Mouse (Mus musculus): Measurements from ENCODE around the gene Plcb3. TPM values are rescaled to one million over a fixed set of nuclear protein-coding genes. Genes with fewer than 3 reads are reported as not detected.
"Not testable (repeated sequence)": the region's sequence is repeated elsewhere in the genome, so short reads cannot be mapped to it uniquely, and the experiment has no call there.

The Plcb3 gene
- polyA plus RNA-seq, 1 experiment from 2014 or later, result 25.2 TPM

GRCm38 (mm10) chr19:6916496-6916895, 59.8 kb downstream of the Plcb3 start:
- no peaks in the 10 kb centered on the region for H3K27me3 ChIP-seq (ENCODE audit: poor library complexity, severe bottlenecking)
- peaks cover 22% of the 10 kb centered on the region for H3K4me1 ChIP-seq
- H3K4me3 ChIP-seq, result no peak overlapping the region
- WGBS, result 91% methylated on average over 4 of the region's 4 CpGs
- H3K9me3 ChIP-seq, result no peaks in the 10 kb centered on the region
- H3K27ac ChIP-seq, result no peak overlapping the region
- H3K36me3 ChIP-seq (replicated peaks), result peaks cover 32% of the 10 kb centered on the region
- no peak for DNase-seq (ENCODE audit: extremely low spot score, low spot score)

GRCm38 (mm10) chr19:6915276-6915675, 61.0 kb downstream of the Plcb3 start:
- no peaks in the 10 kb centered on the region for H3K27me3 ChIP-seq (ENCODE audit: poor library complexity, severe bottlenecking)
- no peaks in the 10 kb centered on the region for H3K9me3 ChIP-seq
- H3K4me1 ChIP-seq, result peaks cover 17% of the 10 kb centered on the region
- H3K4me3 ChIP-seq, result no peak overlapping the region
- H3K27ac ChIP-seq, result no peak overlapping the region
- DNase-seq (ENCODE audit: extremely low spot score, low spot score), result no peak
- H3K36me3 ChIP-seq (replicated peaks), result peaks cover 38% of the 10 kb centered on the region
- 89% methylated on average over 4 of the region's 4 CpGs for WGBS

- H3K36me3 ChIP-seq (replicated peaks), result peaks cover 38% of the 10 kb centered on the region
- no peak for DNase-seq (ENCODE audit: extremely low spot score, low spot score)
- no peak overlapping the region for H3K4me3 ChIP-seq
- H3K27ac ChIP-seq, result no peak overlapping the region
- H3K9me3 ChIP-seq, result no peaks in the 10 kb centered on the region
- peaks cover 12% of the 10 kb centered on the region for H3K4me1 ChIP-seq
- 93% methylated on average over 9 of the region's 9 CpGs for WGBS
- H3K27me3 ChIP-seq (ENCODE audit: poor library complexity, severe bottlenecking), result no peaks in the 10 kb centered on the region
These were observed 61.7 kb downstream of the Plcb3 start for GRCm38 (mm10) chr19:6914540-6914939.

GRCm38 (mm10) chr19:6913991-6914390, 62.3 kb downstream of the Plcb3 start:
- no peak for DNase-seq (ENCODE audit: extremely low spot score, low spot score)
- no peak overlapping the region for H3K27ac ChIP-seq
- H3K27me3 ChIP-seq (ENCODE audit: poor library complexity, severe bottlenecking), result no peaks in the 10 kb centered on the region
- peaks cover 17% of the 10 kb centered on the region for H3K4me1 ChIP-seq
- H3K4me3 ChIP-seq, result no peak overlapping the region
- peaks cover 38% of the 10 kb centered on the region for H3K36me3 ChIP-seq (replicated peaks)
- WGBS, result 87% methylated on average over 11 of the region's 11 CpGs
- no peaks in the 10 kb centered on the region for H3K9me3 ChIP-seq

- H3K27me3 ChIP-seq (ENCODE audit: poor library complexity, severe bottlenecking), result no peaks in the 10 kb centered on the region
- H3K4me3 ChIP-seq, result no peak overlapping the region
- H3K4me1 ChIP-seq, result peaks cover 27% of the 10 kb centered on the region
- WGBS, result 91% methylated on average over 6 of the region's 6 CpGs
- H3K9me3 ChIP-seq, result no peaks in the 10 kb centered on the region
- DNase-seq (ENCODE audit: extremely low spot score, low spot score), result no peak
- no peak overlapping the region for H3K27ac ChIP-seq
- peaks cover 35% of the 10 kb centered on the region for H3K36me3 ChIP-seq (replicated peaks)
These were observed 63.2 kb downstream of the Plcb3 start for GRCm38 (mm10) chr19:6913036-6913435.

GRCm38 (mm10) chr19:6912205-6912970, 63.9 kb downstream of the Plcb3 start:
- Histone ChIP-seq H3K9me3 (no peaks in the 10 kb centered on the region), H3K27me3 (ENCODE audit: poor library complexity, severe bottlenecking) (no peaks in the 10 kb centered on the region), H3K27ac (no peak overlapping the region), H3K4me1 (peaks cover 33% of the 10 kb centered on the region), H3K36me3 (replicated peaks) (peaks cover 41% of the 10 kb centered on the region), H3K4me3 (peak overlapping the region; percentile 13; the same call in 1 of the 2 replicates)
- WGBS, result 93% methylated on average over 15 of the region's 15 CpGs
- no peak for DNase-seq (ENCODE audit: extremely low spot score, low spot score)

GRCm38 (mm10) chr19:6911101-6912074, 64.9 kb downstream of the Plcb3 start:
- no peaks in the 10 kb centered on the region for H3K27me3 ChIP-seq (ENCODE audit: poor library complexity, severe bottlenecking)
- H3K4me1 ChIP-seq, result peaks cover 39% of the 10 kb centered on the region
- H3K9me3 ChIP-seq, result no peaks in the 10 kb centered on the region
- peak overlapping the region; percentile 81 for H3K4me3 ChIP-seq
- peaks cover 51% of the 10 kb centered on the region for H3K36me3 ChIP-seq (replicated peaks)
- peak overlapping the region; percentile 30; the same call in 1 of the 2 replicates for H3K27ac ChIP-seq
- no peak for DNase-seq (ENCODE audit: extremely low spot score, low spot score)
- 83% methylated on average over 19 of the region's 19 CpGs for WGBS

- H3K36me3 ChIP-seq (replicated peaks), result peaks cover 61% of the 10 kb centered on the region
- not testable (repeated sequence) for H3K9me3 ChIP-seq; H3K27me3 ChIP-seq (ENCODE audit: poor library complexity, severe bottlenecking)
- H3K27ac ChIP-seq, result peak overlapping the region; percentile 95
- under 1% methylated on average over 30 of the region's 30 CpGs for WGBS
- DNase-seq (ENCODE audit: extremely low spot score, low spot score), result peak; percentile 55
- H3K4me1 ChIP-seq, result peaks cover 39% of the 10 kb centered on the region
- peak overlapping the region; percentile 81 for H3K4me3 ChIP-seq
These were observed 66.0 kb downstream of the Plcb3 start for GRCm38 (mm10) chr19:6910306-6910705.

- H3K4me3 ChIP-seq, result peak within 1 kb of the TSS; percentile 81
- no peaks in the 10 kb centered on the region for H3K27me3 ChIP-seq (ENCODE audit: poor library complexity, severe bottlenecking)
- peaks cover 68% of the 10 kb centered on the region for H3K36me3 ChIP-seq (replicated peaks)
- under 1% methylated on average over 65 of the region's 65 CpGs for WGBS
- H3K9me3 ChIP-seq, result no peaks in the 10 kb centered on the region
- H3K27ac ChIP-seq, result peak within 1 kb of the TSS; percentile 95
- H3K4me1 ChIP-seq, result peaks cover 39% of the 10 kb centered on the region
- peak; percentile 94 for DNase-seq (ENCODE audit: extremely low spot score, low spot score)
These were observed 66.6 kb downstream of the Plcb3 start, which contains the start of the genes Trmt112 and Prdx5 for GRCm38 (mm10) chr19:6909507-6910289. Gene Trmt112, plus strand, starts transcription at chr19:6909698. Gene Prdx5, minus strand, starts transcription at chr19:6910106.

- H3K27me3 ChIP-seq (ENCODE audit: poor library complexity, severe bottlenecking), result no peaks in the 10 kb centered on the region
- peaks cover 70% of the 10 kb centered on the region for H3K36me3 ChIP-seq (replicated peaks)
- 16% methylated on average over 11 of the region's 11 CpGs for WGBS
These were observed 67.2 kb downstream of the Plcb3 start for GRCm38 (mm10) chr19:6909021-6909420.

GRCm38 (mm10) chr19:6907811-6908540, 68.3 kb downstream of the Plcb3 start:
- H3K9me3 ChIP-seq, result no peaks in the 10 kb centered on the region
- peak overlapping the region; percentile 81 for H3K4me3 ChIP-seq
- peaks cover 61% of the 10 kb centered on the region for H3K36me3 ChIP-seq (replicated peaks)
- no peaks in the 10 kb centered on the region for H3K27me3 ChIP-seq (ENCODE audit: poor library complexity, severe bottlenecking)
- peaks cover 39% of the 10 kb centered on the region for H3K4me1 ChIP-seq
- WGBS, result 91% methylated on average over 7 of the region's 7 CpGs
- H3K27ac ChIP-seq, result no peak overlapping the region
- DNase-seq (ENCODE audit: extremely low spot score, low spot score), result no peak

More at GRCm38 (mm10) chr19:6909021-6909420, 67.2 kb downstream of the Plcb3 start:
- no peak for DNase-seq (ENCODE audit: extremely low spot score, low spot score)
- Histone ChIP-seq H3K4me1 (peaks cover 39% of the 10 kb centered on the region), H3K27ac (peak overlapping the region; percentile 95), H3K9me3 (no peaks in the 10 kb centered on the region), H3K4me3 (peak overlapping the region; percentile 81)

Measured in forebrain, embryonic 10.5 days (tissue).